Mouse (Mus musculus) lung, adult 10 weeks (tissue): ENCODE results near the gene Rpf2. TPM values are rescaled to one million over a fixed set of nuclear protein-coding genes. Genes with fewer than 3 reads are reported as not detected.

Source experiments
- polyA plus RNA-seq: library from polyadenylated mRNA; stranded (reverse); fragments of 350-450 nt; fragmentation: Illumina TruSeq; extraction: RNeasy Lipid Tissue Mini Kit (QIAGEN cat#74804); gene quantifications from one replicate; pipeline ENCODE4 v1.2.3, GENCODE M21; 2014; ENCODE audit warnings: low read depth, low replicate concordance; ENCODE audit not compliant: insufficient read depth

Gene Rpf2
- 14.1 TPM for polyA plus RNA-seq

GRCm38 (mm10) chr10:40246374-40247165 lies at the start of gene Rpf2:
Gene Rpf2 (minus strand): TSS chr10:40247036.

DNA sequence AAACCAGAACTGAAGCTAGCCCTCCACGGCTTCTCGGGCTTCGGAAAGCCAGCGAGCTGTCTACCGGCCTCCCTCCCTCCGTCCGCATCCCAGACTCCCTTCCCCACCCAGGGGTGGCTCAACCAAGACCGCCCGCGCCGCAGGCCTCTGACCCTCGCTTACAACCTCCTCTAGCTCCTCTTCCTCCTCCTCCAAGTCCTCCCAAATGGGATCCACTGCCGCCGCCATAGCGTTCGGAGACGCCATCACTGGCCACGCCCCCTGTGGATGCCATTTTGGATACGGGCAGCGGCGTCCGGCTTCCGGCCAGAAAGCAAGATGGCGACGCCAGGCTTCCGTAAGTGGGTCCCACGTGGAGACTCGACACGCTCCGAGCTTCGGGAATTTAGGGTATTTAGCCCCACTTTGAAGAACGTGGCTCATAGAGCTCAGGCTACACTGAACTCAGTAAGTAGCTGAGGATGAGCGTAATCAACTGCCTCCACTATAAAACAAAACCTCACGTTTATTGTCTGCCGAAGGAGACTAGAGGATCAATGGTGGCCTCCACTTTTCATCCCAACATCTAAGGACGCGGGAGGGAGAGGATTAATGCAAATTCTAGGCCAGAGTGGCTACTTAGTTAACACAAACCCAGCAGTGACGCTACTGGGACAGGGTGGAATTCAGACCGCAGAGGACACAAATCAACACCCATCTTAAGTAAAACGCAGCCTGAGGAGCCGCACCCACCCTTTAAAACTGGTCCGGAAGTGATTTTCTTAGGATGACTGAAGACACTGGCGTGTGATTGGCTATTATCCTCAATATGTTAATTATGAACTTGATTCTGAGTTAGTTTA lies 10.8 kb upstream of the Rpf2 start, which contains the start of gene Gtf3c6:
TSS of gene Gtf3c6 (minus strand) at position 695 of the 842 bp plus-strand sequence.

Other genes starting within 250 kb of the Rpf2 start
- gene Mfsd4b1, start 221.8 kb downstream of the Rpf2 start, polyA plus RNA-seq: 0.87 TPM
- gene Slc16a10, start 104.8 kb downstream of the Rpf2 start, polyA plus RNA-seq: 5.3 TPM
- gene Gtf3c6, start 11.1 kb upstream of the Rpf2 start, polyA plus RNA-seq: 40.5 TPM
- gene Amd1, start 55.1 kb upstream of the Rpf2 start, polyA plus RNA-seq: 46.0 TPM
- 12.3 TPM for gene Cdk19, start 92.5 kb upstream of the Rpf2 start, polyA plus RNA-seq